Mouse (Mus musculus): Measurements from ENCODE around the gene Cox17.

Cox17 gene

DNA sequence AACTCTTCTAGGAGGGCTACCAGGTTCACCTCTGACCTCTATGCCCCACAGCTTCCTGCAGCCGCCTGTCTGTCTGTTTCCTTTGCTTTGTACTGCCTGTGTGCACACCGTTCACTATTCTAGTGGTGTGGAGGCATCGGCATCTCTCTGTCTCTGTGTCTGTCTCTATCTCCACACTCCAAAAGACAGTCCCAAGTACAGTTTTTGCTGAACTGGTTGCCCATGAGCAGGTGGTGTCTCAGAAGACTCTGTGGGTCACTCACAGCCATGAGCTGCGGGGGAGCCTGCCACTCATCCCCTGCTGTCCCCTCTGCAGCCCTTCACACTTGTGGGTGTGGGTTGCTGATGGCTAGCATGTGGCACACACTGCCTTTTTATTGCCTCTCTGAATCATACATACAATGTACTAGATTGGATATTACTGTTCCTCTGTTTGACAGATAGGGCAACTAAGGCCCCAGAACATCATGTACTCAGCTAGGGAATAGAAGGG is 23.2 kb downstream of the Cox17 start:
- in situ Hi-C loops (cut with MboI, MseI) = no loop called here

GRCm38 (mm10) chr16:38370633-38371374 is 24.0 kb downstream of the Cox17 start:
- in situ Hi-C loops (cut with MboI, MseI) = no loop called here

DNA sequence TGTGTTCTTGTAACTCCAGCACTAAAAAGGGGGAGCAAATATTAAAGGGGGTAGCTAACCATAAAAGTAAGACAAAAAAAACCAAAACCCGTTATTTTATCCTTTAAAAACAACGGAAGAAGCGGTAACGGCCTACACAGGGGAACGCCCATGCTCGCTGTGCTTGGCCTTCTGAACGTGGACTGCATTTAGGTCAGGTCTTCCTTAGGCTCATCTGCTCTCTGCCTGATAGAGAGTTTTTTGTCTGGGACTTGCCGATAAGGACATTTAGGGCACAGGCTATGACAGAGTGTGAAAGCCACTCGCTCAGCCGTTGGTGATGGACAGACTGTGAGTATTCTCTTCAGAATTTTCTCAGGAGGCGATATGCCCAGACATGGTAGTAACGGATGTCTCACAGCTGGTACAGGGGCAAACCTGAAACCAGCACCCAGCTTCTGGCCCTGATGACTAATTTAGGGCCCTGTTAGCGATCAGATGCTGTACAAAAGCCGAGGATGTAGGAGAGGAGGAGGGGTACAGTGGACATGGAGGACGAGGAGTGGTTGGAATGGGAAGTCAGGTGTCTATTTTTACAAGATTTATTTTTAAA is 25.0 kb downstream of the Cox17 start:
- in situ Hi-C loops (cut with MboI, MseI) = no loop called here

- in situ Hi-C loops (cut with MboI, MseI) = no loop called here
Observed at GRCm38 (mm10) chr16:38372876-38373275, 26.1 kb downstream of the Cox17 start.

- in situ Hi-C loops (cut with MboI, MseI) = no loop called here
Observed at GRCm38 (mm10) chr16:38373439-38373838, 26.6 kb downstream of the Cox17 start.

DNA sequence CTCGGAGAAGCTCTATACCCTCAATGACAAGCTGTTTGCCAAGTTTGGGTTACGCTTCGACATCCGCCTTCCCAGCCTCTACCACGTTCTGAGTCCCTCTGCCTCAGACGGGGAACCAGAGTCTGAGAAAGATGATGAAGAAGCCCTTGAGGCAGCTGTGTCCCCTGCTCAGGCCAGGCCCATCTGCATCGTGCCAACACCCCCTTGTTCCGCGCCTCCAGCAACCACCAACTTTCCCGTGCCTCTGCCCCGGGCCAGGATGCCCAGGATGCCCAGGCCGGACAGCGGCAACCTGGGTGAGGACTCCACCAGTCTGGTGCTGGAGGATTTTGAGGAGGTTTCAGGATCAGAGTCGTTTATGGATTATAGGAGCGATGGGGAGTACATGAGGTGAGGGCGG is 27.1 kb downstream of the Cox17 start:
- in situ Hi-C loops (cut with MboI, MseI) = no loop called here

DNA sequence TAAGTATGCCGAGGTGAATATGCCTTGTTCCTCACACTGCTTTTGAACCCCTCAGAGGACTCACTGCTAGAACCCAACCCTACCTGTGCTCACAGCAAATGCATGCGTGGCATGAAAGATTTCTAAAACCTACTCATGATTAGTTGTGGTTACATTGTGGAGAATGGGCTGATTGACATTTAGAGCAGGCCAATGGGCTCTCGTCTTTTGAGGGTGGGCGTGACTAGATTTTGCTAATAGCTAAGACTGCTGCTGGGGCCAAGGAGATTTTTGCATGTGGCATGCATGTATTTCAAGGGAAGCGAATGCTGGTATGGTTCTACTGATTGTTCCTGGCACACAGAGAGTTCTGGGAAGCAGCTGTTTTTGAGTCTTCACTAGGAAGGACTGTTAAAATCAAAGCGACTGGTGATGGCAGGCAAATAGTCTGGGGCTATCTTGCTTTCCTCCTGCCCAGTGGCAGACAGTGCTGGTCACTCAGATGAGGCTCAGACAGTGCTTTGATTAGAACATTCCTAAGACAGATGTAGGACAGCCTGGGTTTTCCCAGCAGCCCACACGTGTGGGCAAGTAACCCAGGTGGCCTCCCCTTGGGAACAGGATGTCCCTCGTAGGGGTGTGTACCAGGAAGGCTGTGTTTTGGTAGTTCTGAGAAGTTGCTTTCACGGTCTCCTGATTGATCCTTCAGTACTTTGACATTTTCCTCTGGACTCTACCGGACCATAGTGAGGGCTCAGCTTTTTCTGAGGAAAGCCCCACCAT is 27.8 kb downstream of the Cox17 start:
- in situ Hi-C loops (cut with MboI, MseI) = no loop called here

DNA sequence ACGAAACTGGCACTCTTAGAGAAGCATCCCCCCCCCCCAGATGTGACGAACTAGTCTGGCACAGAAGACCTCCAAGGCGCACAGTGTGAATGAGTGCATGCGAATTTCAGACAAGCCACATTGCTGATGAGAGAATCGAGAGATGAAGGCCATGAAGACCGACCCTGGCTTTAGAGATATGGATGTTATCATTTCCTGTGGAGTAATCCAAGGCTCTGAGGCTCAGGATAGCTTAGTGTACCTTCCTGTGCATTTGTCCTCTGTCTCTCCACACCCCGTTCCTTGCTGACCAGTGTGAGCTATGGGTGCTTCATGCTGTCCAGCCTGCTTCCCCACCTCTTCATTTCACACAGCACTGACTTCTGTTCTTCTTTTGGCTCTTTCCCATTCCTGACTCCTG is 28.4 kb downstream of the Cox17 start:
- in situ Hi-C loops (cut with MboI, MseI) = no loop called here

DNA sequence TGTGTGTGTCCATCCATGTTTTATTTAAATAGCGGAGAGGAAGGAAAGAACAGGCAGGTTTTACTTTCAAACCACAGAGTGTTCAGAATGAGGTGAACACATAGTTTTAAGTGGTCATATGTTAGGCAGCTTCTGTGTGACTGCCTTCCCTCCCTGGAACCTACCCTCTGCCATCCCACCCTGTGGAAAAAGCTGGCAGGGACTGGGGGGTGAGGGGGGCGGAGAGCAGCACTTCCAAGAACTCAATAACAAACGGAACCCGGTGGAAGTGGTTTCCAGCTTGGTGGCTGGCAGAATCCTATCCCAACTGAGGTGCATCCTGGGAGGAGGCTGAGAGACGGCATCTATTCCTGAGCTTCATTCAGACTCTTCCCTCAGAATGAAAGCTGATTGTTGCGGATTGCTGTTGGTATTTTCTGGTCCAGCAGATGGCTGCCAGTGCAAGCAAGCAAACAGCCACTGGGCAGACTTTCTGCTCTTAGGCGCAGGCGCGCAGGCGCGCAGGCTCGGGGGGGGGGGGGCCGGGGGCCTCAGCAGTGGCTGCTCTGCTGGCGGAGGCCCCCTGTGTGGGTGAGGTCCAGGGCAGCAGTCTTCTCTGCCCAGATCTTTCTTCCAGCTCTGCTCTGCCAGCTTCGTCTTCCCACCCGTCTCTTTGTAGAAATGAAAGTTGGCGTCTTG is 29.5 kb downstream of the Cox17 start:
- in situ Hi-C loops (cut with MboI, MseI) = no loop called here

DNA sequence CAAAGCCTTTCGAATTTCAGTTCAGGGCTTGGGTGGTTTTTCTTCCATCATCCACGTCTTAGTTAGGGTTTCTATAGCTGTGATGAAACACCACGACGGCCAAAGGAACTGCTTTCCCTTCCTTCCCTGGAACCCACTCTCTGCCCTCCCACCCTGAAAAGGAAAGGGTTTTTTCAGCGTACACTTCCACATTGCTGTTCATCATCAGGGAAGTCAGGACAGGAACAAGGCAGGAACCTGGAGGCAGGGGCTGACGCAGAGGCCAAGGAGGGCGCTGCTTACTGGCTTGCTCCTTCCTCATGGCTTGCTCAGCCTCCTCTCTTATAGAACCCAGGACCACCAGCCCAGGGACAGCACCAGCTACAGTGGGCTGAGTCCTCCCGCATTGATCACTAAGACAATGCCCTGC is 30.1 kb downstream of the Cox17 start:
- in situ Hi-C loops (cut with MboI, MseI) = no loop called here

GRCm38 (mm10) chr16:38377546-38377945 is 30.8 kb downstream of the Cox17 start:
- in situ Hi-C loops (cut with MboI, MseI) = no loop called here

DNA sequence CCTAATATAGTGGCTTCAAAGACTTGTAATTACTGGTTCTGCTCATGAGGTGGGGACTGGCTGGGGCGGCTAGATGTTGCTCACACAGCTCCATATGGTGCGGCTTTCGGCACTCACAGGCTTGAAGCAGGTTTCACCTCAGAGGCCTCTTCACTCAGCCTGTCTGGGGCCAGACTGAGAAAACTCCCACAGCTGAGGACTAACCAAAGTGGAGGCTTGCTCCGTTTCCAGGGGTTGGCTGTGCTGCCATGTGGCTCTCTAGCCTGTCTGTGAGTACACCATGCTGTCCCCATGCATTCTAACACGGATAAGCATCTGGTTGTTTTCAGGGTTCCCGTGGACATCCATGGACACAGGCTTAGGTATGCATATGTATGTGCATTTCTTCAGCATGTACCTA is 31.8 kb downstream of the Cox17 start:
- in situ Hi-C loops (cut with MboI, MseI) = no loop called here

- in situ Hi-C loops (cut with MboI, MseI) = no loop called here
Observed at GRCm38 (mm10) chr16:38379088-38379487, 32.3 kb downstream of the Cox17 start.

- in situ Hi-C loops (cut with MboI, MseI) = no loop called here
Observed at GRCm38 (mm10) chr16:38379493-38379892, 32.7 kb downstream of the Cox17 start.

DNA sequence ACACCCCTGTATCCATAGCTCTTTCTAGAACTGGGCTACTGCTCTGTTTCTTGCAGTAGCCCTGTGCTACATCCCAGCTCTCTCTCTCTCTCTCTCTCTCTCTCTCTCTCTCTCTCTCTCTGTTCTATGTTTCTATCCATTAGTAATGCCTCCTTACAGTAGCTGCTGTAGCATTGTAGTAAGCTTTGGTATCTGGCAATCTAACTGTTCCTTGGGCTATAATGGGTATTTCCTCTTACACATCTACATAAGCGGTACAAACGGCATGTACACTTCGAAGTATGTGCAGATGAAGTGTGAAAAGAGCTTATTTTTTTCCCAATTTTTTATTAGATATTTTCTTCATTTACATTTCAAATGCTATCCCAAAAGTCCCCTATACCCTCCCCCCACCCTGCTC is 33.1 kb downstream of the Cox17 start:
- in situ Hi-C loops (cut with MboI, MseI) = no loop called here

- in situ Hi-C loops (cut with MboI, MseI) = no loop called here
Observed at GRCm38 (mm10) chr16:38383683-38384082, 36.9 kb downstream of the Cox17 start.

DNA sequence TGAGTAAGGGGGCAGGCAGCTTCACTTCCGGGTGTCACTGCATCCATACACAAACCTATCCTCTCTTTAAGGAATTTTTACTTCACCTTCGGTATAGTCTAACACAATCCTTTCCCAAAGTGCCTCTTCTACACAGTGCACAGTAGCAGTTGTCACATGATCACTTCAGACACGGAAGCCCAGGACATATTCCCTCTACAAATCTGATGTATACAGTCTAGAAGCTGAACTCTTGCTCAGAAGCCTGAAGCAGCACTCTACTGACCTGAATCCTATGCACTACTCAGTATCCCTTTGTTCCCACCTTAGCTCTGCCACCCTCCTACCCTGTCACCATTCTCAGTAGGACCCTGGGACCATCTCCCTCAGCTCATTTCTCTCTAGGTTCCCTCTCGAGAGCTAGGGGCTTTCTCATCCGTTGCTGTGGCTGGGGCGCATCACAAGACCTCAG is 38.4 kb downstream of the Cox17 start:
- in situ Hi-C loops (cut with MboI, MseI) = no loop called here

- in situ Hi-C loops (cut with MboI, MseI) = no loop called here
Observed at GRCm38 (mm10) chr16:38385700-38386099, 38.9 kb downstream of the Cox17 start.

DNA sequence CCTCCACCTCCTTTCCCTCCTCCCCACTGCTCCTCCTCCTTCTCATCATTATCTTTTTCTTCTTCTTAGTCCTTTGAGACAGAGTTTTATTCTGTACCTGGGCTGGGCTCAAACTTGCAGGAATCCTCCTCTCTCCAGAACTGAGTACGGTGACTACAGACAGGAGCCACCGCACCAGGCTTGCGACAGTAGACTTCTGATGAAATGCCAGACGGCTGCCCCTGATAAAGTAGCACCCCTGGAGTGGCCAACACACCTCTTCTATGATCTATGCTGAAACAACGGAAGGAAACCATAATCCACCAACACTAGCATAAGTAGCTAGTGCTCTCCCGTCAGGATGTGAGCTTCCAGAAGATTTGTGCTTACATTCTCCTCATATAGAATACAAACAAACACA is 40.6 kb downstream of the Cox17 start:
- in situ Hi-C loops (cut with MboI, MseI) = no loop called here

GRCm38 (mm10) chr16:38388757-38389156 is 42.0 kb downstream of the Cox17 start:
- in situ Hi-C loops (cut with MboI, MseI) = no loop called here

- in situ Hi-C loops (cut with MboI, MseI) = no loop called here
Observed at GRCm38 (mm10) chr16:38389284-38389893, 42.6 kb downstream of the Cox17 start.

DNA sequence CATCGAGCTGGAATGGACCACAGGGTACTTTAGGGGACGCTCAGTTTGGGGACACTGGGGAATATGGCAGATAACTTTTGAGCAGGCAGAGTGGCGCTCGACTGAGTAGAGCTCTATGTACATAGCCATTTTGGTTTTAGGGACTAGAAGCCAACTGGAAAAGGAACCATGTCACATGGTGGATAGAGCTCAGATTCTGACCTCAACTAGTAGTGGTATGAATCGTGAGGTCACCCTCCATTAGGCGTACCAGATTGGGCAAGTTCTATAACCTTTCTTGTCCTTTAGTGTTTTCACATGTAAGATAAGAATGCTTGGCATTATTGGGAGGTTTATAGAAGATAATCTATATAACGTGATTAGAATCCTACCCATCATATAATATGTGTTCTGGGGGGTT is 43.5 kb downstream of the Cox17 start:
- in situ Hi-C loops (cut with MboI, MseI) = no loop called here

All from regulatory T cell (primary cell).